Mouse (Mus musculus): ENCODE results near the gene Lrch1.

The Lrch1 gene

DNA sequence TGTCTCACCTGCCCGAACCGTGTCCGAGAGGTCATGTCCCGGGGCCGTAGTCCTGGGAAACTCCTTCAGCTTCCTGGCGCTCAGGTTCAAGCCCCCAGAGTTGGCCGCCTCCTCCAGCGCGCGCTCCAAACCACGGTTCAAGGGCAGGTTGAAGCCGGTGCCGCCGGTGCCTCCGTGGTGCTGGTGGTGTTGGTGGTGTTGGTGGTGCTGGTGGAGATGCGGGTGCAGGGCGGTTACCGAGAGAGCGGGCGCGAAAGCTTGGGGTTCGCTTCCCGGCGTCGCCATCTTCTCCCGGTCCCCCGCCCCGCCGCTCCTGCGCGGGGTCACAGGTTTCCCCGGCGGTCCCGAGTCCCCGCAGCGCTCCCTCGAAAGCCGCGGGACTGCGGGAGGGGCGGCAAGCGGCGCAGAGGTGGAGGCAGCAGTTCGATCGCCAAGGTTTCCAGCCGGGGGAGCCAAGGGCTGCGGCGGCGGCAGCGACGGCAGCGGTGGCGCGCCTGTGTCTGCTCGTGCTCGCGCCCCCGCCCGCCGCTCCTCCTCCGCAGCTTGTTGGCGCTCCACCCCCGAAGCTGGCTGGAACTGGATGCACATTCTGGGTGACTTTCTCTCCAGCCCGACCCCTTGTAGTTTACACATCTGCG lies at the start of gene Lrch1:
Gene Lrch1, minus strand, starts transcription at position 501 of the 638 bp plus-strand sequence.
- ChIA-PET POLR2A (interaction anchor here (0.7 to 2.8 kb wide), 31 partner anchors 8 to 215 kb away, joined by 3 to 15 read pairs (median 4); partner anchors contain the start of genes Esd (in 1 of the 4) and Rubcnl (in 1 of the 4)), CTCF (interaction anchor here in 1 of 4 experiments (0.6 kb wide), 1 partner anchor 888 kb away, joined by 3 read pairs; no protein-coding TSS in a partner anchor)

DNA sequence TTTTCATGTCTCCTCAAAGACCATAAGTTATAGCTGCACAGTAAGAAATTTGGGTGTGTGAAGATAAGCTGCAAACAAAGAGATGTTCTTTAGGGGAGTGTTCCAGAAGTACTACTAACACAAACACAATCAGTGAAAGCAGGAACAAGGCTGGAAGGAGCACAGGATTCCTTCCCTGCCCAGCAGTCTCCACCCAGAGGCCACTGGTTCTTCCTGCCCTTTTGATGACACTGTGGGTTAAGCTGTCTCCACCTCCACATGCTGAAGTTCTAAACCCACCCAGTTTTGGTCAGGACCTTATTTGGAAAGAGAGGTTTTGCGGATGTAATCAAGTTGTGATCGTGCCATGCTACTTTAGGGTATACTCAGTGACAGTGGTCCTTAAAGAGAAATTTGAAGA lies 49.4 kb upstream of the Lrch1 start:
- CTCF ChIA-PET = interaction anchor here in 1 of 4 experiments (1.4 kb wide), 1 partner anchor 18 kb away, joined by 4 read pairs; the partner anchor contains the start of gene Rubcnl
- POLR2A ChIA-PET = no interaction called here

- POLR2A ChIA-PET = no interaction called here
- CTCF ChIA-PET = interaction anchor here in 2 of 4 experiments (0.6 to 1.4 kb wide), 2 partner anchors 19 to 303 kb away, joined by 3 to 4 read pairs; partner anchors contain the start of gene Rubcnl (in 1 of the 2)
Measured at GRCm38 (mm10) chr14:74996556-74996955, 48.9 kb upstream of the Lrch1 start.

DNA sequence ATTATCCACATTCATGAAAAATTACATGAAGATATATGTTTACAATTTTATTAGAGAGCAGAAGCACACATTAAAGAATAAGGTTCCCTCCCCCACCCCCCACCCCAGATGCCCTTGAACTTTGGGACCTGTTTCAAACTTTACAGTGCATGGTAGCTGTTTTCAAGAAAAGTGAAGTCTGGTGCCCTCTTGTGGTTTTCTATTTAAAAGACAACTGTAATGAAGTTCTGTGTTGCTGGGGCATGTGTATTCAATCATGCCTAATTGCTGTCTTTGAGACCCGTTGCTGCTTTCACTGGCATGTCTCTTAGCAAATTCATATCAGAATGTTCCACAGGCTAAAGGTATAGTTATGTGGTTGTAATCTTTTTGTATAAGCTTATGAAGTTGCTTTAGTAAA lies 42.8 kb upstream of the Lrch1 start:
- ChIA-PET POLR2A (interaction anchor here in 2 of 4 experiments (0.6 to 0.7 kb wide), 3 partner anchors 43 to 1848 kb away, joined by 3 to 4 read pairs (median 3); partner anchors contain the start of gene Lrch1 (in 1 of the 2)), CTCF (interaction anchor here (0.5 to 1.0 kb wide), 12 partner anchors 9 to 242 kb away, joined by 3 to 5 read pairs (median 4); partner anchors contain the start of gene Rubcnl (in 1 of the 4))

- CTCF ChIA-PET = interaction anchor here in 3 of 4 experiments (0.5 to 1.0 kb wide), 11 partner anchors 9 to 242 kb away, joined by 3 to 5 read pairs (median 3); partner anchors contain the start of gene Rubcnl (in 1 of the 3)
- POLR2A ChIA-PET = interaction anchor here in 1 of 4 experiments (0.6 kb wide), 1 partner anchor 42 kb away, joined by 3 read pairs; the partner anchor contains the start of gene Lrch1
Measured at GRCm38 (mm10) chr14:74989909-74990308, 42.2 kb upstream of the Lrch1 start.

DNA sequence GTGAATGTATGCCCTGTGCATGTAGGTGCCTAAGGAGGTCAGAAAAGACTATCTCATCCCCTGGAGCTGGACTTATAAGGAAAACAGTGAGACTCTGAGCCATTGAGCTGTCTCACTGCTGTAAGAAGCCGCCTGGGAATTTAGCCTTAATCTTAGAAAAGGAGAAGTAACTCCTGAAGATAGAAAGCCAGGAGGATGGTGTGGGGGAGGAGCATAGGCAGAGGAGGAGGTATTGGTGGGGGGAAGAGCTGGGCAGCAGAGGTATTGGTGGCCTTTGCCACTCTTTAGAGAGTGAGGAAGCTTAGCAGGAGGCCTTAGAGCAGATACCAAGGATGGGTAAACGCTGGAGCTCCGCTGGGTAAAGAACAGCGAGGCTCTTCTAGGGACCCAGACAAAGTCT lies 41.6 kb upstream of the Lrch1 start:
- POLR2A ChIA-PET = interaction anchor here in 2 of 4 experiments (0.6 to 0.7 kb wide), 2 partner anchors 1389 to 1993 kb away, joined by 4 to 5 read pairs; no protein-coding TSS in a partner anchor
- CTCF ChIA-PET = interaction anchor here in 2 of 4 experiments (0.7 to 1.0 kb wide), 3 partner anchors 102 to 225 kb away, joined by 3 to 5 read pairs (median 3); no protein-coding TSS in a partner anchor

DNA sequence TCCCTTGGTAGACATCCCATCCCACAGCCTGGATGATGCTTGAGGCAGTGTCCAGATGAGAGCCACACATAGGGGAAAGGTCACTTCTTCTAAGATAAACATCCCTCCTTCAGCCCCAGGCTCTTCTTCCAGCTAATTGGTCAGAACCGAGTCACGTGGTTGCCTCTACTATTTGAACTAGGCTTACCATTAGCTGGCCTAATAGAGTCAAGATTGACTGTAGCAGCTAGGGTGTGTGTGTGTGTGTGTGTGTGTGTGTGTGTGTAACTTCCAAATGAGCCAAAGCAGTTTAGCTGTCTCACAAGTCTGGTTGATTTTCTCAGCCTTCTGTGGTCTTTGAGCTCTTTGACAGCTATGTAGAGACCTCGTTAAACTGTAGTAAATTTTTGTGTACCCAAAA lies 38.9 kb upstream of the Lrch1 start:
- ChIA-PET CTCF (interaction anchor here in 2 of 4 experiments (0.6 to 0.7 kb wide), 4 partner anchors 37 to 1880 kb away, joined by 3 to 31 read pairs (median 4); no protein-coding TSS in a partner anchor), POLR2A (interaction anchor here in 3 of 4 experiments (0.6 to 1.7 kb wide), 5 partner anchors 12 to 233 kb away, joined by 3 to 4 read pairs (median 3); no protein-coding TSS in a partner anchor)

- ChIA-PET POLR2A (interaction anchor here in 1 of 4 experiments (1.7 kb wide), 1 partner anchor 13 kb away, joined by 3 read pairs; no protein-coding TSS in a partner anchor), CTCF (no interaction called here)
Measured at GRCm38 (mm10) chr14:74985658-74986057, 38.0 kb upstream of the Lrch1 start.

DNA sequence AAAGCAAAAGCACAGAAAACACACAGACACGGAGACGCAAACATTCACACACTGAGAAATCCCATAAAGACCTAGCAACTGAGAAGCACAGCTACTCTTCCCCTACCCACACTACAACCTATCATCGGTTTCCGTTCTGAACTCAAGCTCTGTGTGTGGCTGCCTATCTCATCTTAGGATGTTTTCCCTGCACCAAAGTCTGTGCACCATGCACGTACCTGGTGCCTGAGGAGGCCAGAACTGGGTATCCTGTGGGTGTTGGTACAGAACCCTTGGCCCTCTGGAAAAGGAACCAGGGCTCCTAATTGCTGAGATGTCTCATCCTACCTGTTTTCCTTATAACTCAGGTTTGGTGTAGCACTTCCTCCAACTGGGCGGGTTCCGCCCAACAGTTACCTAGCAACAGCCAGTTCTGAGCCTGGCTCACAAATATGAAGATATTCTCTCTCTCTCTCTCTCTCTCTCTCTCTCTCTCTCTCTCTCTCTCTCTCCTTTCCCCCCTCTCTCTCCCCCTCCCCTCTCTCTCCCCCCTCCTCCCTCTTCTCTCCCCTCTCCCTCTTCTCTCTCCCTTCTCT lies 37.2 kb upstream of the Lrch1 start:
- ChIA-PET POLR2A (no interaction called here), CTCF (no interaction called here)

GRCm38 (mm10) chr14:74983079-74983478 lies 35.4 kb upstream of the Lrch1 start:
- ChIA-PET CTCF (no interaction called here), POLR2A (interaction anchor here in 1 of 4 experiments (0.5 kb wide), 1 partner anchor 239 kb away, joined by 3 read pairs; no protein-coding TSS in a partner anchor)

GRCm38 (mm10) chr14:74981016-74981415 lies 33.3 kb upstream of the Lrch1 start:
- ChIA-PET POLR2A (interaction anchor here in 1 of 4 experiments (0.5 to 0.6 kb wide), 2 partner anchors 82 to 86 kb away, joined by 3 read pairs; no protein-coding TSS in a partner anchor), CTCF (no interaction called here)

- CTCF ChIA-PET = no interaction called here
- POLR2A ChIA-PET = interaction anchor here in 2 of 4 experiments (0.5 to 0.6 kb wide), 4 partner anchors 17 to 1106 kb away, joined by 3 to 4 read pairs (median 3); no protein-coding TSS in a partner anchor
Measured at GRCm38 (mm10) chr14:74976972-74977371, 29.3 kb upstream of the Lrch1 start.

- ChIA-PET POLR2A (interaction anchor here in 1 of 4 experiments (0.6 to 1.5 kb wide), 3 partner anchors 12 to 242 kb away, joined by 3 to 4 read pairs (median 3); partner anchors contain the start of gene Esd), CTCF (interaction anchor here in 1 of 4 experiments (1.8 kb wide), 1 partner anchor 42 kb away, joined by 5 read pairs; the partner anchor contains the start of gene Rubcnl)
Measured at GRCm38 (mm10) chr14:74974136-74974651, 26.5 kb upstream of the Lrch1 start.

- POLR2A ChIA-PET = interaction anchor here in 1 of 4 experiments (1.1 to 1.2 kb wide), 2 partner anchors 13 to 23 kb away, joined by 3 read pairs; no protein-coding TSS in a partner anchor
- CTCF ChIA-PET = no interaction called here
Measured at GRCm38 (mm10) chr14:74972687-74973086, 25.0 kb upstream of the Lrch1 start.

DNA sequence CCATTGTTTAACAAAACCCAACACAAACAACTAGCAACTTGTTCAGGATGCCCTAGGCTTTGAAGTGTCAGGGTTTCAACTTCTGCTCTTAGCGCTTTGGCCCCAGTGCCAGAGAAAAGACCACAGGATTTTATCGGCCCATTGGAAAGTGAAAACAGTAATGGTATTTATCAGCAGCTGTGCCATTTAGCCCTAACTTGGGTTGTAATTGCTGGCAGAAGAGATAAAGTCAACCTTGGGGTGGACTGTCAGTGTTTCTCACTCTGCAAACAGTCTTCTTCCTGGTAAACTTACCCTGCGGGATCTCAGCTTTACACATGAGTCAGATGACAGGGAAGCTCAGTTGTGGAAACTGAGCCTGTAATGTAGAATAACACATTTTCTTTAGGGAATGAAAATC lies 24.5 kb upstream of the Lrch1 start:
- CTCF ChIA-PET = interaction anchor here in 1 of 4 experiments (0.6 kb wide), 1 partner anchor 372 kb away, joined by 3 read pairs; no protein-coding TSS in a partner anchor
- POLR2A ChIA-PET = interaction anchor here in 2 of 4 experiments (0.6 to 1.2 kb wide), 4 partner anchors 11 to 23 kb away, joined by 3 to 7 read pairs (median 3); no protein-coding TSS in a partner anchor

GRCm38 (mm10) chr14:74963402-74963764 lies 15.7 kb upstream of the Lrch1 start:
- ChIA-PET POLR2A (no interaction called here), CTCF (no interaction called here)

DNA sequence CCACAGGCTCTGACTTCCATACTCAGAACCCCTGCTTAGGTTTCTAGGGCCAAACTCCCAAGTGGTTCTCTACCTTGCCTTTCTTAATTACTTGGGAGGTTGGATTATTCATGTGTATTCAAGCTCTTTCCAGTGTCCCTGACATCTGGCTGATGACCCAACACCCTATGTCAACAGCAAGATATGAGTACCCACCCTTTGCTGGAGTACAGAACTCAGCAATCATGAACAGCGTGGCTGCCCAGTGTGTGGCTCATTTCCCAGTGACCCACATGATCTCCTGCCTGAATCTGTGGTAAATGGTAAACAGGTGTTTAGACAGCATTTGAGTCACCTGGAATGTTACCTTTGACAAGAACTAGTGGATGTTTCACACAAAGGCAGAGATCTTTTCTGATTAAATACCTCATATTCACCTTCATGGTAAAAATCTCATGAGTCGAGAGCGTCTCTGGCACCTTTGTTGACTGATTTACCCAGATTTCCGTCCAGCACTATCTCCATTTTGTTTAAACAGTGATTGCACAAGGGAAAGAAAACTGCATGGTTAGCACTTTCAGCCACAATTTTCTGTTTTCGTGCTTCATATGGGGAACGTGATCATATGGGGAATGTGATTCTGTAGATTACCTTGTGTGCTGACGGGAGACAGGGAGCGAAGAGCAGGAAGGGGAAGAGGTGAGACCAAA lies 15.2 kb upstream of the Lrch1 start:
- CTCF ChIA-PET = no interaction called here
- POLR2A ChIA-PET = interaction anchor here in 1 of 4 experiments (0.7 kb wide), 1 partner anchor 1224 kb away, joined by 3 read pairs; no protein-coding TSS in a partner anchor

GRCm38 (mm10) chr14:74960568-74960967 lies 12.9 kb upstream of the Lrch1 start:
- POLR2A ChIA-PET = interaction anchor here in 3 of 4 experiments (0.6 to 1.5 kb wide), 9 partner anchors 11 to 1121 kb away, joined by 3 to 5 read pairs (median 3); partner anchors contain the start of genes Esd (in 1 of the 3) and Lrch1 (in 1 of the 3)
- CTCF ChIA-PET = interaction anchor here in 2 of 4 experiments (0.6 to 1.2 kb wide), 2 partner anchors 12 to 829 kb away, joined by 4 to 5 read pairs; no protein-coding TSS in a partner anchor

All from embryonic stem cell, embryonic (primary cell).